Mouse (Mus musculus) spleen, adult 12 weeks (tissue): Measurements from ENCODE around the gene Mon1b.

Source experiments
- DNase-seq: peaks from one replicate; pipeline ENCODE4 v3.0.0; 2022; ENCODE audit warnings: low spot score

The Mon1b gene

DNA sequence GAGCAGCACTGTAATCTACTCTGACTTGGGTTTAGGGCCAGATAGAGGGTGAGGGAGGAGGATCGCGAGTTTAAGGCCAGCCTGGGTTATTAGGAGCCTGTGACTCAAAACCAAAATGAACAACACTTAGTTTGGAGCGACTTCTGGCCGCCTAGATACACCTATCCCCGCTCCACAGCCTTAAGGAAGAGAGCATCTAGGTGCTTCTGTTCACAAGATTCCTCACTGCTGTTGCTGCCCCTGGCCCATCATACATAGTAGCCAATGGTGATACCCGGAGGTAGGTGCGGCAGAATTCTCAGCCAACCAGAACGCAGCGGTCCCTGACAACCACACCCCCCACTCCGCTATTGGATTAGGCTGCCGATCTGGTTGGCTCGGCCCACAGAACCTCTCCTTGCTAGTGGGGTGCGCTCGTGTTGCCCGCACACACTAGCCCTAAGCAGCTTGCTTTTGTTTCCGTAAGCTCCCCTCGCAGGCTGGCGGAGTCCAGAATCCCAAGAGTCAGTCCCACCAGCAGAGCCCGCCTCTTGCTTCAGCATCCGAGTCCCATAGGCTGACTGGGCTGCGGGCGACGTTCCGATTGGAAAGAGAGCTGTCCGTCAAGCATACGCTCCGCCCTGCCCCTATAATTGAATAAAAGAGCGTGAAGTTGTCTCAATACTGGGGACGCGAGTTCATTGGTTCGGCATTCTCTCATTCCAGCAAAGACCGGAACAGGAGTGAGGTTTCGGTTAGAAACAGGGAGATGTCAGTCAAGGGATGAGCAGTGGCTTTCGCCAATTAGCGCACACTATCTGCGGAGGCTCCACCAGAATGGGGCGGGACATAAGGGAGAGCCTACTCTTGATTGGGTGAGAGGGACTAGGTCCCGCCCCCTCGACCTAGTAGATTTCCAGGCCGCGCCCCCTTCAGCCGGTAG, at the start of gene Mon1b:
Mon1b (plus strand) TSS at position 918 of the 922 bp plus-strand sequence.
- peak; percentile 98 for DNase-seq

DNA sequence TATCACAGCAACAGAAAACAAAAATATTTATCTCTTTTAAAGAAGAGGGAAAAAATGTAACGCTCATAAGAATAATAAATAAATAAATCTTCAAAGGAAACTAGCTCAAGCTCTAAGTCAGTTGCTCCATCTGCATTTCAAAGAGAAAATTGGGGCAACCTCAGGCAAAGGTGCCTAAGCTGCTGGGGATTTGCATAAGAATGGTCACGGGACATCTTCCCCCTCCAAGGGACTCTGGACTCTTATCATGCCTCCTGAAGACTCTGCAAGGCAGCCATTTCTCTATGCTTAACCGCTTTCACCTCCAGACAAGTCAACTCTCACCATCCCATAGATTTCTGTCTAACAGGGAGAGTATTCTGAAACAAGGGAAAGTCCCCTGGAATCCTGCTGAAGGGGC, 37.0 kb upstream of the Mon1b start:
- no peak for DNase-seq

DNA sequence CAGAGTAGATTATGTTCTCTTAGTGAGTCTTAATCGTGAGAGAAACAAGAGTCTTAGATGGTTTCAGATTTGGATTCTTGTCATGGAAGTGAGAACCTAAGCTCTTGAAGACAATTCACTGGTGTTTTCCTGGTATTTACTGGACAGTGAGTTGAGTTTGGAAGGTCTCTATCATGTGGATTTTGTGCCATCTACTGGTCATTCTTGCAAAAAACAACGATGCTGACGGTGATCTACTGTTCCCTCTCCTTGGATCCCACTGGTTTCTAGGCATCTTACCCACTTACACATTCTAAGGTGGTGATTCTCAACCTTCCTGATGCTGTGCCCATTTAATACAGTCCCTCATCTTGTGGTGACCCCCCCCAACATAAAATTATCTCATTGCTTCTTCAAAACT, 2.8 kb upstream of the Mon1b start:
- no peak for DNase-seq

DNA sequence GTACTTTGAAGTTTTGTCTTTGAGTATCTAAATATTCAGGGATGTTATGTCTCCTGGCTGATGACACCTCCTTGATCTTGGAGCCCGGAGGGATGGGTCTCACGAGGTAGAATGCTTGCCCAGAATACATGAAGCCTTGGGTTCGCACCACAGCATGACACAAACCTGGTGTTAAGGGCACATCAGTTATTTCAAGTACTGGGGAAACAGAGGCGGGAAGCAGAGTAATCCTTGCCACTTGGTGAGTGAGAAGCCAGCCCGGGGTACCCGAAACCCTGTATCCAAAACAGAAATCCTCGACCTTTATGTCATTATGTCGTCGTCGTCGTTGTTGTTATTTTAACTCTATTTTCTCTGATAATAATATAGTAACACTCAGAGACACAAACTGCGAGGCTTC, 1.2 kb upstream of the Mon1b start:
- DNase-seq: no peak

DNA sequence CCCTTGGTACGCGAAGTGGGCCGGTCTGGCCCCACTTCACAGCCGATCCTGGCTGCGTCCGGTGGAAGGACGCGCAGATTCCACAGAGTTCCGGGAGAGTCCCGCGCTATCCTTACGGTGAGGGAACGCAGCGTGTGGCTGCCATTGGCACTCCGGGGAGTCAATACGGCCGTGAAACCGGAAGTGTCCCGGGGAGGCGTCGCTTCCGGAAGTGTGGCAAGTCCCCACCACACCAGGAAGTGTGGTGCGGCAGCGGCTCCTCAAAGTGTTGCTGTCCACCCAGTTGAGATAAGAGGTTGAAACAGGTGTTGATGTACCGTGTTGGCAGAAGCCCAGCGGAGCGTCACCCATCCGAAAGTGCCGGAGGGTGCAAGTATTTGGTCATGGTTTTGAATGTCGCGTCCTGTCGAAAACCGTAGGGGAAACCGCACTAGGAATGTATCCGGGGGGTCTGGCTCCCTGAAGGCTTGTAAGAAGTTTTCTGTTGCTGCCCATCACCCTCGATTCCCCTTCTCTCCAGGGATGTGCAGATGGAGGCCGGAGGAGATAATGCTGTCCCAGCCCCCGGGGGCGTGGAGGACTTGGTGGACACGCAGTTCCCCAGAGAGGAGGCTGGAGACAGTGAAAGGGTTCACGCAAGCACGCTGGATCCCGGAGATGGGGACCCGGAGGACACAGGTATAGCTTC, 349 bp downstream of the Mon1b start:
- no peak for DNase-seq

DNA sequence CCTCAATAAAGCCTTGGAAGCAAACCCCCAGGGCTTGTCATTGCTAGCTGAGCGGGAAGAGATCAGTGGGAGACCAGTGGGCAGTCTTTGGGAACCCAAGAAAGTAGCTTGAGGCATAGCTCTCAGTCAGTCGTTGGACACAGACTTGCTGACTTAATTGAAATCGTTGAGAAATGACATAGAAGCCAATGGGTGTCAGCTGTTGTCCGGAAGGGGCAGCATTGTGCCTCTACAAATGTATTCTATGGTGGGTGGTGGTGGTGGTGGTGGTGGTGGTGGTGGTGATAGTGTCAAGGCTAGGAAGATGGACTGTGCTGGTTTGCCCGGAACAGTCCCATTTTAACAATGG, 867 bp downstream of the Mon1b start:
- no peak for DNase-seq

DNA sequence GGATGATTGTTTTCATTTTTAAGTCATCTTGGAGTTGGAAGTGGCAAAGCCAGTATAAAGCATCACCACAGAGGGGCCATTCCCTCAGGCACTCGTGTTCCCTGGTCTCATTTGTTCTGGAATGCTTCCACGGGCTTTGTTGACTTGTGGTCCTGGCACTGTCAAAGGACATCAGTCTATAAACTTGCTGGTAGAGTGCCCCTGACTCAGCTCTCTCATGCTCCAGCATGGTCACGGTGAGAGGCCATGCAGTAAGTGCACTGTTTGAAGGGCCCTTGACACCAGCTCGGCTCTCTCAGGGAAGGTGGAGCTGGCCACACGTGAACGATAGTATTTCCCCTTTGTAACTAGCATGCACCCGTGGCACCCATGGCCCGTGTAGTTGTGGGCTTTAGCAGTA, 5.0 kb downstream of the Mon1b start:
- DNase-seq: no peak

DNA sequence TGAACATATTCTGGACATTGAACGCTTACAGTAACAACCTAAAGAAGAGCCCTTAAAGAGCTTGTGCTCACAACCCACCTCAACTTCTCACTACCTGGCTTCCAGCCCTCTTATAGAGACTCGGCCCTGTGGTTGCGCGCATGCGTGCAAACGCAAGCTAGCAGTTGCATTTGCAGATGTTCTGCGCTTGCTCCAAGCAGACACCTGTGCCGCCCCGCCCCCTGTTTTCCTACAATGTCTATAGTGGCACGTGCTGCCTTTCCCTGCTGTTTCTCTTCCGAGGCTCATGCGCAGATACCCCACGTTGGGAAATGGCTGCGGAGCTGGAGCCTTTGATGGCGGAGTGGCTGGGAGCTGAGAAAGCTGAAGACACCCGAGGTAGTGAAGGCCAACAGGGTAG, 7.5 kb downstream of the Mon1b start, which contains the start of gene Syce1l:
Syce1l (plus strand) TSS at position 288 of the 400 bp plus-strand sequence.
- DNase-seq: no peak

DNA sequence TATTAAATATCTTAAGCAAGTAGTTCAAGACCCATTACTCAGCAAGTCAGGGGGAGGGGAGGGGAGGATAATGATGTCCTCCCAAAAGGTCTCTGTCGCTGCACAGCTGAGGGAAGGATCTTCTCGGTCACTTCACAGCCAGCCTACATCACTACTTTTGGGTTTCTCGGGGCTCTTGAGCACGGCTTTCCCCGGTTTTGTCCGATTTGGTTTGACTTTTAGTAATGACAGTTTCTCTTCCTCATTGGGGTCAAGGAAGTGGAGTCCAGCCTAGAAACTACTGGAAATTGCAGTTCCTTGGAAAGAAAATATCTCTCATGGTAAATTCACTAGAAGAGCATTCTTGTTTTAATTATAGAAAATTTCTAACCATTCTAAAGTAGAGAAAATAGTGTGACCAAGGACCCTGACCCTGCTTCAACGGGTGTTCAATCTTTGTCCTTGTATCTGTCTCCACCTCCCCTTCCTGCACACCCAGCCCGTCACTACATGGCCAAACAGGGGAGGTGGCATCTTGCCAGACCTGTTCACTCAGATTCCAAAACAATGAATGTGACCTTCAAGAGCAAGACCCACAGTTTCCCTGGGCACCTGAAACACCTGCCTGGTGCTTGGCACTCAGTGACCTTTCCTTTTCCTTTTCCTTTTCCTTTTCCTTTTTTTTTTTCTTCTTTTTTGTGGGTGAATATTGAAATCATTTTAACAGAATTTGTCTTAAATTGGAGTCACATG, 8.3 kb downstream of the Mon1b start:
- no peak for DNase-seq

DNA sequence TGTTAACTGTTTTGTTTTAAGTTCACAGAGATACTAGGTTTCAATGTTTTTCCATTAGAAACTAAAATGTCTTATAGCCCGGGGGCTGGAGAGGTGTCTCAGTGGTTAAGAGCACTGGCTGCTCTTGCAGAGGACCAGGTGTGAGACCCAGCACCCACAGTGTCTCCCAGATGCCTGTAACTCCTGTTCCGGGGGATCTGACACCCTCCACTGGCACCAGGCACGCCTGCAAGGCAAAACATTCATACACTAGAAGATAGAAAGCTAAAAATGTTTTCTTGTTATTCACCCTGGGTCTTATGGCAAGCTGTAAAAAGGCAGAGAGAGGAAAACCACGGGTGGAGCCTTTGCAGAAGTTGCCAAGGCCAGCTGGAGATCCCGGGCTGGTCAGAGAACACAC, 9.8 kb downstream of the Mon1b start:
- no peak for DNase-seq

DNA sequence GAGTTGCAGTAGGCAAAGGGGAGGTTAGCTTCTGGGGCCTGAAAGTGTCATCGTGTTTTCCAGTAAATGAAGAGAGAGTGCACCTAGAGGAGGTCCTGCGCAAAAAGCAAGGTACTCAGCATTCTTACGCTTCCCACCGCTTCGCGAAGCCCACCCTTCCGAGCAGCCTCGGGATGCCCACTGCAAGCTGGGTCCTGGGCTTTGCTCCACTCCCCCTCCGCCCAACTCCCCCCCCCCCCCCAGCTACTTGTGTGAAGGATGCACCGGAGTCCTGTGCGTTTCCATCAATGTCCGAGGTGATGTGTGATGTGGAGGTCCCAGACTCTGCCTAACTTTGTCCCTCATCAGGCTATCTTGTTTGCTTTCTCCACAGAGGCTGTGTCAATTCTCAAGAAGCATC, 17.1 kb downstream of the Mon1b start:
- no peak for DNase-seq

DNA sequence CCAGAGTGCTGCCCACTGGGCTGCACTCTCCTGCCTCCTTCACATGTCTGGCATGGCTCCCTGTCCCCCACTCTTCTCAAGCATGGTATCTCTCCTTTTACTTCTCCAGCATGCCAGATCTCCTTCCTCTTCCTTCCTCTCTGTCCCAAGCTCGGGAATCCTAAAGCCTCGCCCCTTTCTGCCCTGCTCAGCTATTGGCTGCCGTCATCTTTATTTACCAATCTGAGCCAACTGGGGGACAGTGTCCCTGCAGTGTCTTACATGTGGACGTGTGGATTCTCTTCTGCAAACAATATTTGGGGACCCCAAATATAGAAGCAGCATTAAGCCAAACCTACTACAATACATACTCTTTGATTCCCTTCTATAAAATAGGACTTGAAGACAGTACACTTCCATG, 17.8 kb downstream of the Mon1b start:
- no peak for DNase-seq

DNA sequence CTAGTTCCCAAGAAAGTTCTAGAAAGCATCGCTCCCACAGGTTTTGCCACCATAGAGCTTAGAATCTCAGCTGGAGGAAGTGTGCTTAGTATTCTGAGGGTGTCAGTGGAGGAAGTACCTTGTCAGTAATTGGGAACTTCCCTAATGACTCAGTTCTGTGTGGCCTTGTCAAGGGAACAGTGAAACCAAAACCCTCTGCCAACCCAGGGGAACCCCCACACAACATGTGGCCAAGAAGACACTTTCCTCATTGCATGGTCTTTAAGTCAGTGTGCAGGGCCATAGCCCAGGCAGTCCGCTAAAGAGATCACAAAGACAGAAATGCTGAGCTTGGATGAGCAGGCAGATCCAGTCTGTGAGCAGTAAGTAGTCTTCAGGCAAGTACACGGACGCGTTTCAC, 20.8 kb downstream of the Mon1b start:
- DNase-seq: no peak

DNA sequence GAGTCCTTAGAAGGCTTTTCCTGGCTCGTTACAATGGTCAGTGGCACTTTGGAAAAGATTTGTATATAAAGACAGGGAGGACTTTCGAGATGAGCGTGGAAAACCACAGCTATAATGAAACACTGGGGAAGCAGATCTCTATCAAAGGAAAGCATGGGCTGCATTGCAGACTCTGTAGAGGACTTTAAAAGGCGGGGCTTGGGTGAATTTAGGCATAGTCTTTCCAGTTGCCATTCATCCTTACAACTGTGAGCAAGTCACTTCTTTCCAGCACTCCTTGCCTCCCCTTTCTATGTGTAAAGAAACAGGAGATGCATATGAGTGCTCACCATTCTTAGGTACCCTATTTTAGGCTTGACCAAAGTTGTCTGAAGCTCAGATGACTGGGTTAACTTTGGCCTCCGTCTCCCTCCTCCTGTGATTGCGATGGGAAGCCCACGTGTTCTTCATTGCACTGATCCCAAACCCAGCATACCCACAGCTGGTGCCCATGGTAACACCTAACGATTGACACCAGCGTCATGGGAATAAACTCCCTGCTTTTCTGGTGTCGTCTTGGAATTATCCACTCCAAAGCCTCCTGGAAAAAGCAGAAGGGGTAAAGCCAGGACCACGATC, 21.4 kb downstream of the Mon1b start:
- no peak for DNase-seq

DNA sequence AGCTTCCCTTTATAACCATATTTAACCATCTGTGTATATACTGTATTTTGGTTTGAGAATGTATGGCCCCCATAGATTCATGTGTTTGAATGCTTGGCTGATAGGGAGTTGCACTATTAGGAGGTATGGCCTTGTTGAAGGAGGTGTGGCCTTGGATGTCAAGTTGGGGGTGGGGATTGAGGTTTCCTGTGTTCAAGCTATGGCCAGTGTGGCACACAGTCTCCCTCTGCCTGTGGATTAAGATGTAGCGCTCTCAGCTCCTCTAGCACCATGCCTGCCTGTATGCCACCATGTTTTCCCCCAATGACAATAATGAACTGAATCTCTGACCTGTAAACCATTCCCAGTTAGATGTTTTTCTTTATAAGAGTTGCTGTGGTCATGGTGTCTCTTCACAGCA, 24.7 kb downstream of the Mon1b start:
- DNase-seq: no peak

DNA sequence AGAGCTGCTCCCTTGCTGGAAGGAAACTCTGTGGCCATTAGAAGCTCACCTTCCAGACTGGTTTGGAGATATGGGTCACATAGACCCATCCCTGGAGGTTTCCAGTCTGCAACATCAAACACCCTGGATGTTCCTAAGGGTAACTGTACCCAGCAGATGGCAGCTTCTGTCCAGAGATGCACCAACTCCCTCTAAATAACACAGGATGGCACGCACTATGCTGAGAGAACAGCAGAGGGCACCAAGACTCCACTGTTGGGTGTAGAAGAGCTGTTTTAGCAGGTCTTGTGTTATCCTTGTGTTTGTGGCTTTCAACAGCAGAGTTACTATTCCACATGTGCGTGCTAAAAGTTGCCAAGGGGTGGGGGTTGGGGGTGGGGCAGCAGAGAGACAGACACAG, 29.2 kb downstream of the Mon1b start:
- DNase-seq: no peak

DNA sequence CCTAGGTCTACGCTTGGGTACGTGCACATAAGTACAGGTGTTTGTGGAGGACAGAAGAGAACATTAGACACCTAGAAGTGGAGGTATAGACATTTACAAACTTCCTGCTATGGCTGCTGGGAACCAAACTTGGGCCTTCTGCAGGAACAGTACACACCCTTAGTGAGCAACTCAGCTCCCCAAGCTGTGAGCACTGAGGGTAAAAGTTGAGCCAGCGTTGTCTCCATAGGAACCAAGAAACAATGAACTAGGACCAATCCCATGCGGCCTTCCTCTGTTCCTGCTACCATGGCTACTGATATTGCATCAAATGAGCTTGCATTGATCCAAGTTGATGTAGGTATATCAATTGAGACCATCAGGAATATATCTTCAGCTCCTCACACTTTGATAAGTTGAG, 29.6 kb downstream of the Mon1b start:
- no peak for DNase-seq

DNA sequence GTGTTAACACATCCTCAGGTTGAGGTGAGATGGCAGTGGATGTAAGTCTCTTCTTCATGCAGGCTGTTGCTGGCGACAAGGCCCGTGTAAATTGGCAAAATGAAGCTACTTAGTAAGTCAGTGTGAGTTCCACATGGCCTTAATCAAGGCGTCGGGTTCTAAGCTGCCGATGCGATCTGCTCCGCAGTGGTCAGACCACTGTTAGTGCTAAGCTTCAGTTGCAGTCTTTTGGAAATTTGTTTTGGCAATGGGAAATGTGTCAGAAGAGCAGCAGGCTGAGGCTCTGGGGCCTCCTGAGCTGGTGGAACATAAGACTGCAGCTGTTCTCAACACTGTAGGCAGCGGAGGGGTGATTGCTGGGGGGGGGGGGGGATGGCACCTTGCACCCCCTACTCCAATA, 30.6 kb downstream of the Mon1b start:
- DNase-seq: no peak

DNA sequence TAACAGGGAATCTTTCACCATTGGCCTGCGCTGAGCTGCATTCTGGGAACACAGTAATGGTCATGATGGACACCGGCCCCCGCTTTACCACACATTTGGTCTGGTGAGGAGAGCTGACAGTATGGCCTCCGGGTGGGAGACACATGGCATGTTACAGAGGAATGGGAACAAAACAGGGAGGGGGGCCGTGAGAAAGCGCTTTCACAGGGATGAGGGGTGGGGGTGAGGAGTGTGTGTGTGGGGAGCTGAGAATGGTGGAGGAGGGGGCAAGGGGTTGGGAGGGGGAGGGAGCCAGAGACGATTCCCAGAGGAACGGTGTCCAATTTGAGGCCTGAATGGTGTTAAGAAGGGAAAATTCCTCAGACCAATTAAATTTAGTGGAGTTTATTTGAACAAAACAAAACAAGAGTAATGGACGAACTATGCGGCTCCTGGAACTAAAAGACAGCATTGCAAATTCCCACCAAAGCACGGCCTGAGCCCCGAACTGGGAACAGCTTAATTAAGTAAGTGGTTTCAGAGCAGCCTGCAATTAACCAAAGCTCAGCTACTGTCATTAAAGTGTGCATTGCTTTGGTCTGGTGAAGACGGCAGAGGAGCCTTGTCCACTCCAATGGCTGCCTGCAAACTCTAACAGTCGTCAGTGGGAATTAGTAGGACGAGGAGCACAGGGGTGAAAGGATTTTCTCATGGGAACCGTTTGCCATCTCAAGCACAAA, 31.5 kb downstream of the Mon1b start:
- no peak for DNase-seq

DNA sequence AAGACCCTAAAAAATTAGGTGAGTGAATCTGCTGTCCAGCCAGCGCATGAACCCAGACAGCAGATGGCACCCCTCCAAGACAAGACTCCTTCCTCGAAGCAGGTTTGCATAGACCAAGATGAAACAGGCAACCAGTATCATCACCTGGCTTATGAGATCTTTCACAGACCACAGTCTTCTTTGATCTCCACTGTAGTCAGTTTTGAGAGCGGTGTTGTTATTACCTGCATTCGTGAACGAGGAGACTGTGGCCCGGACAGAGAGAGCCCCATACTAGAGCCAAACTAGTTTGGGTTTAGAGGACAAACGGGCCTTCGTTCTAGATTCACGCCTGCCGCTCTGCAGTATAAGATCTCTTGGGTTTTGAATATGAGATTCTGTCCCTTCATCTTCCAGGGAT, 34.5 kb downstream of the Mon1b start:
- DNase-seq: no peak

DNA sequence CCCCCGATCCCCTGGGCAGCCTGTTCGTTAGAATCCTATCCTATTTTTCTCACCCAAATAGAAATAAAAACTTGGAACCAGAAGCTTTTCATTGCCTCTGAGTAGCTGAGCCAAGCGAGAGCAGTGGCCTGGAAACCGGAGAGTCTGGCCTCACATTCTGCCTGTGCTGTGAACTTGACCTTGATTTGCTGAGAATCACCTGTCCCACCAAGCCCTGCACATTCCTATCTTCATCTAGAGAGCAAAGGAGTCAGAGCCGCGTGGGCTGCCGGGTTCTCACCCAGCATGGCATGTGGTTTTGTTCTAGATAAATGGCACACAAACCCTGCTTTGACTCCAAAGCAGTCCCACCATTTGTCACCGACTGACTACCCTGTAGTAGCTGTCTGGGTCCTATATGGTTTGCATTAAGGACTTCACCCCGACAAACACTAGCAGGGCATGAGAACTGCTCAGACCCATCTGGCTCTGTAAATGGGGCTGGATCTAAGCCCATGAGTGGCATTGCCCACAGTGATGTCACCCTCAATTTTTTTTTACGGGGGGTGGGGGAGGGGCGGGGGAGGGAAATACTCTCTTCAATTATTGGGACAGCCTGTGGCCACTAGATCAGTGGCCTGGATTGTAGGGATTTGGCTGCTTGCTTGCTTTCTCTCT, 37.3 kb downstream of the Mon1b start:
- DNase-seq: no peak
